Mouse (Mus musculus): ENCODE measurements around the gene Foxn3. TPM values are rescaled to one million over a fixed set of nuclear protein-coding genes. Genes with fewer than 3 reads are reported as not detected.

Foxn3 gene
- polyA plus RNA-seq, 1 experiment from 2014 or later = 66.4 TPM

- WGBS = 86% methylated on average over 6 of the region's 6 CpGs
Measured at GRCm38 (mm10) chr12:99352583-99352982, 210.8 kb downstream of the Foxn3 start.

GRCm38 (mm10) chr12:99352136-99352535, 211.2 kb downstream of the Foxn3 start:
- Histone ChIP-seq H3K4me3 (ENCODE audit: low read depth, low read length) (no peak overlapping the region), H3K9ac (ENCODE audit: low read depth, low read length) (no peak overlapping the region), H3K4me2 (ENCODE audit: low read length) (no peak overlapping the region), H3K27me3 (ENCODE audit: control insufficient read depth, insufficient read depth, low read depth, low read length) (no peaks in the 10 kb centered on the region), H3K36me3 (ENCODE audit: control insufficient read depth, insufficient read depth, low read length) (no peaks in the 10 kb centered on the region), H3K9me3 (replicated peaks; ENCODE audit: control insufficient read depth, low read length, poor library complexity, severe bottlenecking) (no peaks in the 10 kb centered on the region), H3K4me1 (ENCODE audit: control insufficient read depth, insufficient read depth, low read length) (peaks cover 6% of the 10 kb centered on the region), H3K27ac (ENCODE audit: low read length) (no peak overlapping the region)
- WGBS = 93% methylated on average over 7 of the region's 7 CpGs
- no peak for ATAC-seq

More at GRCm38 (mm10) chr12:99352583-99352982, 210.8 kb downstream of the Foxn3 start:
- Histone ChIP-seq H3K27me3 (ENCODE audit: control insufficient read depth, insufficient read depth, low read depth, low read length) (no peaks in the 10 kb centered on the region), H3K9me3 (replicated peaks; ENCODE audit: control insufficient read depth, low read length, poor library complexity, severe bottlenecking) (no peaks in the 10 kb centered on the region), H3K4me1 (ENCODE audit: control insufficient read depth, insufficient read depth, low read length) (peaks cover 6% of the 10 kb centered on the region), H3K4me3 (ENCODE audit: low read depth, low read length) (no peak overlapping the region), H3K36me3 (ENCODE audit: control insufficient read depth, insufficient read depth, low read length) (no peaks in the 10 kb centered on the region), H3K9ac (ENCODE audit: low read depth, low read length) (no peak overlapping the region), H3K4me2 (ENCODE audit: low read length) (no peak overlapping the region), H3K27ac (ENCODE audit: low read length) (no peak overlapping the region)
- no peak for ATAC-seq

GRCm38 (mm10) chr12:99351731-99352130, 211.7 kb downstream of the Foxn3 start:
- no peaks in the 10 kb centered on the region for H3K36me3 ChIP-seq (ENCODE audit: control insufficient read depth, insufficient read depth, low read length)
- H3K4me2 ChIP-seq (ENCODE audit: low read length) = no peak overlapping the region
- 86% methylated on average over 9 of the region's 9 CpGs for WGBS
- H3K9ac ChIP-seq (ENCODE audit: low read depth, low read length) = no peak overlapping the region
- no peaks in the 10 kb centered on the region for H3K9me3 ChIP-seq (replicated peaks; ENCODE audit: control insufficient read depth, low read length, poor library complexity, severe bottlenecking)
- H3K27ac ChIP-seq (ENCODE audit: low read length) = no peak overlapping the region
- no peak for ATAC-seq
- peaks cover 6% of the 10 kb centered on the region for H3K4me1 ChIP-seq (ENCODE audit: control insufficient read depth, insufficient read depth, low read length)
- H3K4me3 ChIP-seq (ENCODE audit: low read depth, low read length) = no peak overlapping the region
- H3K27me3 ChIP-seq (ENCODE audit: control insufficient read depth, insufficient read depth, low read depth, low read length) = no peaks in the 10 kb centered on the region

- H3K4me3 ChIP-seq (ENCODE audit: low read depth, low read length) = no peak overlapping the region
- no peak overlapping the region for H3K9ac ChIP-seq (ENCODE audit: low read depth, low read length)
- WGBS = 90% methylated on average over 9 of the region's 9 CpGs
- peaks cover 6% of the 10 kb centered on the region for H3K4me1 ChIP-seq (ENCODE audit: control insufficient read depth, insufficient read depth, low read length)
- H3K27me3 ChIP-seq (ENCODE audit: control insufficient read depth, insufficient read depth, low read depth, low read length) = no peaks in the 10 kb centered on the region
- no peak overlapping the region for H3K27ac ChIP-seq (ENCODE audit: low read length)
- no peaks in the 10 kb centered on the region for H3K9me3 ChIP-seq (replicated peaks; ENCODE audit: control insufficient read depth, low read length, poor library complexity, severe bottlenecking)
- no peak for ATAC-seq
- H3K4me2 ChIP-seq (ENCODE audit: low read length) = no peak overlapping the region
- H3K36me3 ChIP-seq (ENCODE audit: control insufficient read depth, insufficient read depth, low read length) = no peaks in the 10 kb centered on the region
Measured at GRCm38 (mm10) chr12:99349650-99349997, 213.8 kb downstream of the Foxn3 start.

- Histone ChIP-seq H3K9ac (ENCODE audit: low read depth, low read length) (no peak overlapping the region), H3K36me3 (ENCODE audit: control insufficient read depth, insufficient read depth, low read length) (no peaks in the 10 kb centered on the region), H3K27ac (ENCODE audit: low read length) (no peak overlapping the region), H3K4me2 (ENCODE audit: low read length) (no peak overlapping the region), H3K4me1 (ENCODE audit: control insufficient read depth, insufficient read depth, low read length) (peaks cover 6% of the 10 kb centered on the region), H3K4me3 (ENCODE audit: low read depth, low read length) (no peak overlapping the region), H3K27me3 (ENCODE audit: control insufficient read depth, insufficient read depth, low read depth, low read length) (no peaks in the 10 kb centered on the region), H3K9me3 (replicated peaks; ENCODE audit: control insufficient read depth, low read length, poor library complexity, severe bottlenecking) (no peaks in the 10 kb centered on the region)
- WGBS = 78% methylated on average over 10 of the region's 10 CpGs
- no peak for ATAC-seq
Measured at GRCm38 (mm10) chr12:99348940-99349649, 214.3 kb downstream of the Foxn3 start.

- ATAC-seq = no peak
- H3K4me3 ChIP-seq (ENCODE audit: low read depth, low read length) = no peak overlapping the region
- no peak overlapping the region for H3K27ac ChIP-seq (ENCODE audit: low read length)
- peaks cover 9% of the 10 kb centered on the region for H3K4me1 ChIP-seq (ENCODE audit: control insufficient read depth, insufficient read depth, low read length)
- no peak overlapping the region for H3K4me2 ChIP-seq (ENCODE audit: low read length)
- no peaks in the 10 kb centered on the region for H3K27me3 ChIP-seq (ENCODE audit: control insufficient read depth, insufficient read depth, low read depth, low read length)
- no peaks in the 10 kb centered on the region for H3K9me3 ChIP-seq (replicated peaks; ENCODE audit: control insufficient read depth, low read length, poor library complexity, severe bottlenecking)
- 68% methylated on average over 3 of the region's 3 CpGs for WGBS
- no peaks in the 10 kb centered on the region for H3K36me3 ChIP-seq (ENCODE audit: control insufficient read depth, insufficient read depth, low read length)
- H3K9ac ChIP-seq (ENCODE audit: low read depth, low read length) = no peak overlapping the region
Measured at GRCm38 (mm10) chr12:99347512-99347911, 215.9 kb downstream of the Foxn3 start.

- no peak overlapping the region for H3K4me3 ChIP-seq (ENCODE audit: low read depth, low read length)
- H3K9ac ChIP-seq (ENCODE audit: low read depth, low read length) = no peak overlapping the region
- no peaks in the 10 kb centered on the region for H3K9me3 ChIP-seq (replicated peaks; ENCODE audit: control insufficient read depth, low read length, poor library complexity, severe bottlenecking)
- H3K4me2 ChIP-seq (ENCODE audit: low read length) = no peak overlapping the region
- ATAC-seq = no peak
- H3K36me3 ChIP-seq (ENCODE audit: control insufficient read depth, insufficient read depth, low read length) = no peaks in the 10 kb centered on the region
- no peak overlapping the region for H3K27ac ChIP-seq (ENCODE audit: low read length)
- peaks cover 14% of the 10 kb centered on the region for H3K4me1 ChIP-seq (ENCODE audit: control insufficient read depth, insufficient read depth, low read length)
- H3K27me3 ChIP-seq (ENCODE audit: control insufficient read depth, insufficient read depth, low read depth, low read length) = no peaks in the 10 kb centered on the region
- WGBS = 71% methylated on average over 3 of the region's 3 CpGs
Measured at GRCm38 (mm10) chr12:99346982-99347381, 216.4 kb downstream of the Foxn3 start.

- H3K27me3 ChIP-seq (ENCODE audit: control insufficient read depth, insufficient read depth, low read depth, low read length) = no peaks in the 10 kb centered on the region
- H3K36me3 ChIP-seq (ENCODE audit: control insufficient read depth, insufficient read depth, low read length) = no peaks in the 10 kb centered on the region
- H3K27ac ChIP-seq (ENCODE audit: low read length) = no peak overlapping the region
- H3K4me2 ChIP-seq (ENCODE audit: low read length) = no peak overlapping the region
- H3K4me1 ChIP-seq (ENCODE audit: control insufficient read depth, insufficient read depth, low read length) = peaks cover 30% of the 10 kb centered on the region
- 73% methylated on average over 4 of the region's 4 CpGs for WGBS
- no peak for ATAC-seq
- no peaks in the 10 kb centered on the region for H3K9me3 ChIP-seq (replicated peaks; ENCODE audit: control insufficient read depth, low read length, poor library complexity, severe bottlenecking)
- H3K4me3 ChIP-seq (ENCODE audit: low read depth, low read length) = no peak overlapping the region
- no peak overlapping the region for H3K9ac ChIP-seq (ENCODE audit: low read depth, low read length)
Measured at GRCm38 (mm10) chr12:99345323-99345722, 218.1 kb downstream of the Foxn3 start.

- no peak for ATAC-seq
- Histone ChIP-seq H3K27ac (ENCODE audit: low read length) (no peak overlapping the region), H3K4me2 (ENCODE audit: low read length) (no peak overlapping the region), H3K4me3 (ENCODE audit: low read depth, low read length) (no peak overlapping the region), H3K36me3 (ENCODE audit: control insufficient read depth, insufficient read depth, low read length) (no peaks in the 10 kb centered on the region), H3K27me3 (ENCODE audit: control insufficient read depth, insufficient read depth, low read depth, low read length) (no peaks in the 10 kb centered on the region), H3K4me1 (ENCODE audit: control insufficient read depth, insufficient read depth, low read length) (peaks cover 43% of the 10 kb centered on the region), H3K9ac (ENCODE audit: low read depth, low read length) (no peak overlapping the region), H3K9me3 (replicated peaks; ENCODE audit: control insufficient read depth, low read length, poor library complexity, severe bottlenecking) (no peaks in the 10 kb centered on the region)
- 96% methylated on average over 2 of the region's 2 CpGs for whole genome bisulfite sequencing
Measured at GRCm38 (mm10) chr12:99343378-99343777, 220.0 kb downstream of the Foxn3 start.

Data from midbrain, embryonic 16.5 days (tissue).